Mouse (Mus musculus): ENCODE data around the gene Atg16l2.

DNA sequence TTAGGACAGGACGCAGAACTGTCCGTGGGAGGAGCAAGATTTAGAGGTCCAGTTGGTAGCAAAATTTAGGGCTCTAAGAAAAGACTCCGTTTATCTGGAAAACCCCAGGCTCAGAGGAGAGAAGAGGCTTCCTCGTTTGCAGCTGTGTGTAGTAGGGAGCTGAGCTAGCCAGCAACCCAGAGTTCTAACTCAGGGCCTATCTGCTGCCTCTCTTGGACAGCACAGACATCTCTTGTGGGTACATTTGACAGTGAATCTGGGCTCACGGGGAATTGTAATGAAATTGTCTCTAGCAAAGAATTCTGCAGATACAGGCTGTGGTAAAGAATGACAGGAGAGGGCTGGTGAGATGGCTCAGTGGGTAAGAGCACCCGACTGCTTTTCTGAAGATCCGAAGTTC is 640 bp upstream of the Atg16l2 start:
- TF ChIP-seq CTCF (IDR thresholded peaks at IDR 0.05; ENCODE audit: low read depth) (no peak), EP300 (optimal IDR thresholded peaks at IDR 0.05) (no peak)
